20 mouse cellular contexts compared by ENCODE assay signal in the genomic region with DNA sequence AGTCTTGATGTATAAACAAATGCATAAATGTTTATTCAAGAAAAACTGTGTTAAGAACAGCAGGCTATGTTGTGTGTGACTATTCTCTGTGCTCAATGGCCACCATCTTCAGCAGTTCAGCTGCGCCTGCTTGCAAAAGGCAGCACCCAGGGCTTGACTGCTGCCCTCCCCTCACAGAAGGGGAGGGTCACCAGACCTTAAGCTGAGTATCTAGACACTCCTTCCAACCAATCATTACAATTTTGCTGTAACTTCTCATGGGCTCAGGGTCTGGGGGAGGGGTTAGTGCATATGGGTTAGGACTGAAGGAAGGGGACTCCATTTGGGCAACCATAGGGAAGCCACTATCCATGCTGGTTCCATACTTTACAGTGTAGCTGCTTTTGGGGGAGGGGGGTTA. TPM values are rescaled to one million over a fixed set of nuclear protein-coding genes. Genes with fewer than 3 reads are reported as not detected.
"Had no signal": no experiment of that assay in that cellular context is flagged by ENCODE, and none has a peak within 500 bp of the region (broad histone marks: within the 10 kb centered on the region; RNA-seq: fewer than 3 reads in every experiment).

No protein-coding gene starts in this region.

- DNase-seq: kidney, adult 2 months; kidney, postnatal 25 days; layer of hippocampus, postnatal 36 days; liver, postnatal 0 days; midbrain, embryonic 14.5 days; thymus, adult 18-20 months; thymus, postnatal 36 days had no signal

- ATAC-seq: inflammation-experienced regulatory T-cells, adult 6 months; liver, postnatal 0 days had no signal

- H3K27ac ChIP-seq: kidney, postnatal 0 days; layer of hippocampus, adult 2 months; left cerebral cortex, adult 2 months; liver, embryonic 14.5 days had no signal

- H3K4me3 ChIP-seq: layer of hippocampus, adult 2 months; left cerebral cortex, adult 2 months had no signal

- H3K9ac ChIP-seq: liver, embryonic 14.5 days; liver, postnatal 0 days had no signal

- H3K4me2 ChIP-seq: liver, embryonic 11.5 days; midbrain, embryonic 11.5 days had no signal

RNA-seq across cellular contexts. Expression of a gene that starts 25.0 kb away (rescaled TPM):
- polyA plus RNA-seq: kidney, embryonic 14.5 days; large intestine, adult 2 months; liver, embryonic 11.5 days; liver, embryonic 14.5 days; liver, postnatal 0 days; midbrain, embryonic 11.5 days; neural tube, embryonic 11.5 days; small intestine, adult 2 months; spleen, adult 2 months; urinary bladder, adult 2 months had no signal
